Mouse (Mus musculus) ES-Bruce4 (cell line): ENCODE measurements around the gene Stat1. TPM values are rescaled to one million over a fixed set of nuclear protein-coding genes. Genes with fewer than 3 reads are reported as not detected.

Source experiments
- H3K27ac ChIP-seq: 2 replicates; pipeline ENCODE4 v1.5.1; 2012; ENCODE audit warnings: low read length, inconsistent platforms; ENCODE audit not compliant: insufficient read depth
- H3K27me3 ChIP-seq: 2 replicates; pipeline ENCODE4 v1.6.1; 2012; ENCODE audit warnings: mild to moderate bottlenecking, low read length, inconsistent platforms; ENCODE audit not compliant: control insufficient read depth, poor library complexity, insufficient read depth, severe bottlenecking
- H3K36me3 ChIP-seq: 2 replicates; pipeline ENCODE4 v1.6.1; 2012; ENCODE audit warnings: inconsistent platforms, mild to moderate bottlenecking, low read length, moderate library complexity; ENCODE audit not compliant: control insufficient read depth, poor library complexity, insufficient read depth, severe bottlenecking
- H3K4me1 ChIP-seq: one replicate; pipeline ENCODE4 v1.8.1; 2011; ENCODE audit warnings: low read length; ENCODE audit not compliant: control insufficient read depth, insufficient read depth
- H3K4me3 ChIP-seq: 2 replicates; pipeline ENCODE4 v1.5.1; 2011; ENCODE audit warnings: low read depth, mild to moderate bottlenecking, low read length
- H3K9ac ChIP-seq: 2 replicates; pipeline ENCODE4 v1.6.1; 2012; ENCODE audit warnings: low read depth, mild to moderate bottlenecking, inconsistent platforms; ENCODE audit not compliant: poor library complexity, severe bottlenecking
- H3K9me3 ChIP-seq: replicated peaks from 2 replicates; pipeline ENCODE4 v1.6.1; 2012; ENCODE audit warnings: mild to moderate bottlenecking, low read length, inconsistent platforms; ENCODE audit not compliant: control insufficient read depth, poor library complexity, insufficient read depth, severe bottlenecking
- CTCF ChIP-seq: IDR thresholded peaks from one replicate; pipeline ENCODE4 v1.8.1; 2011; ENCODE audit warnings: low read depth, low read length
- EP300 ChIP-seq: IDR thresholded peaks from 2 replicates; pipeline ENCODE4 v1.6.1; 2011; ENCODE audit warnings: low read depth, low read length; ENCODE audit not compliant: insufficient read depth
- POLR2A ChIP-seq: IDR thresholded peaks from one replicate; pipeline ENCODE4 v1.8.1; 2011; ENCODE audit warnings: low read length; ENCODE audit not compliant: insufficient read depth
- polyA plus RNA-seq: library from polyadenylated mRNA; stranded (reverse); fragments of >200 nt; gene quantifications from 2 replicates; pipeline ENCODE4 v1.2.4, GENCODE M21; 2011; ENCODE audit warnings: low read depth; ENCODE audit not compliant: missing spikeins, insufficient read depth, insufficient read length

Stat1 gene
- polyA plus RNA-seq, 1 experiment = 10.1 TPM

- Histone ChIP-seq H3K4me1 (peaks cover 2% of the 10 kb centered on the region), H3K4me3 (no peak overlapping the region), H3K36me3 (no peaks in the 10 kb centered on the region), H3K27ac (no peak overlapping the region), H3K27me3 (no peaks in the 10 kb centered on the region), H3K9me3 (no peaks in the 10 kb centered on the region), H3K9ac (no peak overlapping the region)
- no peak for TF ChIP-seq POLR2A
These were observed 1.8 kb downstream of the Stat1 start for GRCm38 (mm10) chr1:52121052-52121451.

GRCm38 (mm10) chr1:52124818-52125217, 5.6 kb downstream of the Stat1 start:
- no peak for TF ChIP-seq CTCF
- TF ChIP-seq EP300 = no peak
- Histone ChIP-seq H3K9ac (no peak overlapping the region), H3K27ac (no peak overlapping the region), H3K36me3 (no peaks in the 10 kb centered on the region), H3K9me3 (no peaks in the 10 kb centered on the region; the same call in 1 of the 2 replicates), H3K4me1 (no peaks in the 10 kb centered on the region), H3K27me3 (no peaks in the 10 kb centered on the region), H3K4me3 (no peak overlapping the region)

DNA sequence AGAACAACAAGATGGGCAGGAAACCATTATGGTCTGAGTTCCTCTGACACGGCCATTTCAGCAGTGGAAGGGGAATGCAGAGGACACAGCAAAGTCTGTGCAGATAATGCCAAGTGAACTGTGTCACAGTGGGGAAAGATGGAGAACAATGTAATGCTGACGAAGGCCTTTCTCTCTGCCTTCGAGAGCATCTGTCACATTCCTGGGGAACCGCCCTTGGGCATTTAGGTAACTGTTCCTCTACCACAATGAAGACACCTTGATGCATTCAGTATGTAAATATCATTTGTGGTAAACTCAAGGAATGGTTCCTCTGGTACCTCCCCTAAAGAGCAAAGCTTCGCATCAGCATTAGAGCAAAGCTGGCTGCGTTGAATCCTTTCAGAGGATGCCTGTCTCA, 8.1 kb downstream of the Stat1 start:
- H3K9me3 ChIP-seq = no peaks in the 10 kb centered on the region; the same call in 1 of the 2 replicates
- no peaks in the 10 kb centered on the region for H3K36me3 ChIP-seq

DNA sequence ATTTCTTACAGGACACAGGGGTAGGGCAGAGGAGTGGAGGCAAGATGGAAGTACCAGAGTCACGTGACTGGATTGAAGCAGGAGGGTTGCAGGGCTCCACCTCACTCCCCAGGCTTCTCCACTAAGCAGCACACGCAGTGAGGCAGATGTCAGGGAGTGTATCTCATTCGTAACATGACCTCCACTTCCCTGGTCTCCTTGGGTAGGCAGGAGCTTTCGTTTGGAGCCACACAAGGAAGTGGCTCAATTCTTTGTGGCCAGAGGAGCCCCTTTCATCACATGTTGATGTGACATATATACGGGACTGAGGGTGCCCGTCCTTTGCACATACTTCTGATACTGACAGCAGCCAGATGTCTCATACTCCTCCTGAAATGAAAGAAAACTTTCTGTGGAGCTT, 10.6 kb downstream of the Stat1 start:
- Histone ChIP-seq H3K36me3 (no peaks in the 10 kb centered on the region), H3K9me3 (no peaks in the 10 kb centered on the region; the same call in 1 of the 2 replicates), H3K4me3 (no peak overlapping the region), H3K27ac (no peak overlapping the region), H3K27me3 (no peaks in the 10 kb centered on the region; the same call in 1 of the 2 replicates), H3K9ac (no peak overlapping the region), H3K4me1 (no peaks in the 10 kb centered on the region)
- TF ChIP-seq EP300 (no peak), CTCF (no peak), POLR2A (no peak)

More for the DNA sequence above, 8.1 kb downstream of the Stat1 start:
- H3K9ac ChIP-seq = no peak overlapping the region
- no peaks in the 10 kb centered on the region; the same call in 1 of the 2 replicates for H3K27me3 ChIP-seq
- H3K27ac ChIP-seq = no peak overlapping the region
- no peak overlapping the region for H3K4me3 ChIP-seq
- no peaks in the 10 kb centered on the region for H3K4me1 ChIP-seq
- TF ChIP-seq EP300 (peak; percentile 43; the same call in 1 of the 2 replicates), CTCF (no peak)

- no peak overlapping the region for H3K4me3 ChIP-seq
- H3K9me3 ChIP-seq = no peaks in the 10 kb centered on the region
- no peaks in the 10 kb centered on the region for H3K36me3 ChIP-seq
- no peak overlapping the region for H3K9ac ChIP-seq
- no peaks in the 10 kb centered on the region; the same call in 1 of the 2 replicates for H3K27me3 ChIP-seq
- H3K27ac ChIP-seq = no peak overlapping the region
- peaks cover 2% of the 10 kb centered on the region for H3K4me1 ChIP-seq
- TF ChIP-seq CTCF (peak; percentile 37), POLR2A (no peak)
These were observed 12.6 kb downstream of the Stat1 start for GRCm38 (mm10) chr1:52131787-52132377.

DNA sequence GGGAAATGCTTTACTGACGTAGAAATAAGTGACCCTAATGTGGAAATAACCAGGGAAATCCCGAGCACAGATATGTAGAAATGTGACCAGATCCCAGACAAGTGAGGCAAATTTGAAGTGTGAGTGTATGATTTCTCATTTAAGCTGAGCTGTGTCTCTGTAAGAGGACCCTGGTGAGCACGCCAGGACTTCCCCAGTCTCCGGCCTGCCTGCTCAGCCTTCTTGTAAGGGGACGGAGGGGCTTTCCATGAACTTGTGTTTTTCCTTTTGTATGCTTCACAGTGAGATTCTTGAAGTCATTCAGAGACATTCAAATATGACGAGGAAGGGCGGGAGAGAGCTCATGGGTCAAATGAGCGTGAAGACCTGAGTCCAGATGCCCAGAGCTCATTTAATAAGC, 14.0 kb downstream of the Stat1 start:
- no peak overlapping the region for H3K9ac ChIP-seq
- no peaks in the 10 kb centered on the region for H3K36me3 ChIP-seq
- no peaks in the 10 kb centered on the region for H3K9me3 ChIP-seq
- H3K27ac ChIP-seq = no peak overlapping the region
- TF ChIP-seq CTCF (no peak), POLR2A (no peak), EP300 (no peak)
- no peaks in the 10 kb centered on the region; the same call in 1 of the 2 replicates for H3K27me3 ChIP-seq
- H3K4me1 ChIP-seq = peaks cover 2% of the 10 kb centered on the region
- no peak overlapping the region for H3K4me3 ChIP-seq
